Mouse (Mus musculus): ENCODE results near the gene Dpp9.

DNA sequence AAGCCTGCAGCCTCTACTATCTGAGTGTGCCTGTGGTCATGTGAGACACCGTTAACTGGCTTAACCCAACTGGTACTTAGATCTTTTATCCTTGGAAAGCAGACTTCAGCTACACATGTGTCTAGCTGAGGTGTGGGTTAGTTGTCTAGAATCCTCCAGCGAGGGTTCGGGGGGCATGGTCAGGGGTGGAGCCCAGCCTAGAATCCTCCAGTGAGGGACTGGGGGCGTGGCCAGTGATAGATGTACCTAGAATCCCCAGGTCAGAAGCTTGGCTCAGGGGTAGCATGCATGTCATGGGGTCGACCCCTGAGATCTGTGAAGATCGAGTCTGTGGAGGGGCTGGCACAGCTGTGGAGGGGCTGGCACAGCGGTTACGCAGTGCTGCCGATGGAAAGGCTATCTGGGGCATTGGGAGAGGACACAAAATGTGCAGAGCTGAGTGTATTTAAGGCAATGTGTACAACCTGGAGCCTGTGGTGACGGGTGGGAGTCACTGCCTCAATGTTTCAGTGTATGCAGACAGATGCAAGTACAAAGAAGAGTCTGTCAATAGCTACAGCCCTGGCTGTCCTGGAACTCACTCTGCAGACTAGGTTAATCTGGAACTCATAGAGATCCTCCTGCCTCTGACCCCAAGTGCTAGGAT is 45.2 kb downstream of the Dpp9 start:
- TF ChIP-seq CTCF (IDR thresholded peaks at IDR 0.05; ENCODE audit: borderline replicate concordance, control insufficient read depth, extremely low read depth, insufficient read depth, low read length, poor library complexity) (no peak), POLR2A (IDR thresholded peaks at IDR 0.05; ENCODE audit: control insufficient read depth, extremely low read depth, insufficient read depth, low read length, poor library complexity) (no peak)

All from thymus, adult 2 months (tissue).